Mouse (Mus musculus) lung, adult 2 months (tissue): ENCODE data around the gene Rapsn.

Experiments
- CTCF ChIP-seq: fragments of 200-500 bp; IDR thresholded peaks from 2 replicates; pipeline ENCODE4 v1.5.1; 2011; ENCODE audit warnings: mild to moderate bottlenecking, low read length, control low read depth; ENCODE audit not compliant: insufficient read depth
- POLR2A ChIP-seq: fragments of 200-500 bp; IDR thresholded peaks from 2 replicates; pipeline ENCODE4 v1.6.1; 2011; ENCODE audit warnings: low read depth, mild to moderate bottlenecking, control low read depth, low read length, borderline replicate concordance; ENCODE audit errors: extremely low read depth

DNA sequence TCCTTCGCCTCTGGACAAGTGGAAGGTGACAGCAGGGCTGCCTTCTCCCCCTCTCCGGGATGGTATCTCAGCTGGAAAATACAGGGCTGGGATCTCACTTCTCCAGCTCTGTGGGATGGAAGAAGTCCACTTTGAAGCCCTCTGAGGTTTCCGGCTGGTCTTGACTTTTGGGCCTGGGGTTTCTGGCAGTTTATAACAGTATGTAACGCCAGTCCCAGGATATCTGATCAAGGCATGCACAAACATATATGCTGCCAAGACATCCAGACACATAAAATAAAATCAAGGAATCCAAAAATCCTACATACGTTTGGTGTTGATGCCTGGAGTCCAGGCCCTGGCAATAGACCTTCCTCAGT is 43.6 kb downstream of the Rapsn start:
- TF ChIP-seq CTCF (no peak), POLR2A (no peak)
